15 mouse cellular contexts compared by ENCODE assay signal in genomic region chr3:152523315-152523638, GRCm38 (mm10).
"Had no signal": no experiment of that assay in that cellular context is flagged by ENCODE, and none has a peak within 500 bp of the region (broad histone marks: within the 10 kb centered on the region; RNA-seq: fewer than 3 reads in every experiment).

No protein-coding gene starts in this region.

- H3K4me3 ChIP-seq: kidney, embryonic 15.5 days; limb, embryonic 15.5 days; liver, embryonic 12.5 days; midbrain, embryonic 10.5 days; myocyte; neural tube, embryonic 15.5 days had no signal

- H3K36me3 ChIP-seq: kidney, embryonic 15.5 days; limb, embryonic 15.5 days; liver, embryonic 12.5 days; midbrain, embryonic 10.5 days; neural tube, embryonic 15.5 days had no signal

- H3K9ac ChIP-seq: kidney, embryonic 15.5 days; limb, embryonic 15.5 days; liver, embryonic 12.5 days; lung, embryonic 14.5 days; neural tube, embryonic 15.5 days had no signal

- H3K27me3 ChIP-seq: kidney, embryonic 15.5 days; limb, embryonic 15.5 days; neural tube, embryonic 15.5 days had no signal

- H3K9me3 ChIP-seq: kidney, embryonic 15.5 days; limb, embryonic 15.5 days; liver, embryonic 12.5 days; midbrain, embryonic 10.5 days; neural tube, embryonic 15.5 days had no signal

- ATAC-seq: liver, embryonic 12.5 days had no signal

- DNase-seq: kidney, adult 2 months; kidney, postnatal 14 days; layer of hippocampus, adult 9-11 months; layer of hippocampus, postnatal 36 days; lung, embryonic 14.5 days; lung, postnatal 10 days; lung, postnatal 4 days; midbrain, embryonic 14.5 days; right cerebral cortex, adult 18-20 months had no signal

- H3K27ac ChIP-seq: kidney, embryonic 15.5 days; limb, embryonic 15.5 days; liver, embryonic 12.5 days; midbrain, embryonic 10.5 days; neural tube, embryonic 15.5 days had no signal

- H3K4me2 ChIP-seq: kidney, embryonic 15.5 days; limb, embryonic 15.5 days; liver, embryonic 12.5 days; lung, embryonic 14.5 days; neural tube, embryonic 15.5 days had no signal

- H3K4me1 ChIP-seq: limb, embryonic 15.5 days; liver, embryonic 12.5 days; midbrain, embryonic 10.5 days; neural tube, embryonic 15.5 days had no signal
